8 mouse cellular contexts compared by ENCODE assay signal in the genomic region with DNA sequence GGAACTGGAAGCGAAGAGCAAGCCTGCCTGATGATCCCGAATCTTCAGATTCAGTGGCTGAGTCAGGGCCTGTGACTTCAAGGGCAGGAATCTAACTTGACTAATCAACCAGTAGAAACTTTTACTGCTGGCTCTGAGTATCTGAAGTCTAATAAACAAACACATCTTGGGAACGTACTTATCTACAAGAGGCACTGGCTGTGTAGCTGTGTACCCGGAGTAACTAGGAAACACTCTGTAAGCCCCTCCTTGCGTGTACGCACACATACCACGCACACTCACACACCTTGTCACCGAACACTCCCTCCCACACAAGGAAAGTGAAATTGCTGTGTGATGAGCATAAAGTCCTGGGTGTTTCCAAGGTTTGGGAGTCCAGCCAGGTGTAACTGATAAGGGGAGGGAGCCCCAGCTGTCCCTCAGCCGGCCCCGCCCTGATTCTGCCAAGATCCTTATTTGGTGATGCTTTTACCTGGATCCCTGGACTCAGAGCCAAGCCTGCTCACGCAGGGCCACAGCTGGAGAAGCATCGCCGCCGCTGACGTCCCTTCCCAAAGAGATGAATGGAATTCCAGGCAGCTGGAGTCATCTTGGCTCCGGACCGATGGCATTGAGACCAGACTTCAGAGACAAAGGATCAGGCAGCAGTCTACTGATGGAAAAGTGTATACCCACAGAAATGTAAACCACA. TPM values are rescaled to one million over a fixed set of nuclear protein-coding genes. Genes with fewer than 3 reads are reported as not detected.
DNase-seq lines count a peak whose midpoint lies in the region; ATAC-seq and TF ChIP-seq lines count a peak whose summit lies in the region.

No protein-coding gene starts in this region.

- H3K36me3 ChIP-seq in megakaryocyte, embryonic 14.5 days (replicated peaks; ENCODE audit: low read length): peaks cover 68% of the 10 kb centered on the region
- H3K36me3 ChIP-seq in intestine, embryonic 15.5 days: no peaks in the 10 kb centered on the region
- H3K36me3 ChIP-seq in stomach, embryonic 16.5 days (ENCODE audit: control insufficient read depth, insufficient read depth, low read length): no peaks in the 10 kb centered on the region

- H3K27me3 ChIP-seq in megakaryocyte, embryonic 14.5 days (replicated peaks): no peaks in the 10 kb centered on the region
- no peaks in the 10 kb centered on the region for H3K27me3 ChIP-seq in intestine, embryonic 15.5 days (replicated peaks)
- no peaks in the 10 kb centered on the region for H3K27me3 ChIP-seq in stomach, embryonic 16.5 days (ENCODE audit: control insufficient read depth, insufficient read depth, low read length)

- peak overlapping the region; percentile 95 for H3K4me3 ChIP-seq in megakaryocyte, embryonic 14.5 days (replicated peaks)
- peak overlapping the region; percentile 14; the same call in 1 of the 2 replicates for H3K4me3 ChIP-seq in cortical plate, adult 2 months (ENCODE audit: insufficient read depth, low read length)
- peak overlapping the region; percentile 9 for H3K4me3 ChIP-seq in intestine, embryonic 15.5 days (replicated peaks)
- peak overlapping the region; percentile 84 for H3K4me3 ChIP-seq in stomach, embryonic 16.5 days (replicated peaks; ENCODE audit: low read length)

- no peaks in the 10 kb centered on the region for H3K9me3 ChIP-seq in megakaryocyte, embryonic 14.5 days
- no peaks in the 10 kb centered on the region for H3K9me3 ChIP-seq in intestine, embryonic 15.5 days
- H3K9me3 ChIP-seq in stomach, embryonic 16.5 days (replicated peaks; ENCODE audit: control insufficient read depth, low read length): no peaks in the 10 kb centered on the region

- WGBS in intestine, embryonic 15.5 days: 21% methylated on average over 17 of the region's 17 CpGs
- 24% methylated on average over 17 of the region's 17 CpGs for WGBS in stomach, embryonic 16.5 days

- no peak for ATAC-seq in megakaryocyte, adult 5-6 weeks (ENCODE audit: poor library complexity, severe bottlenecking)
- ATAC-seq in intestine, embryonic 15.5 days: peak; percentile 9; the same call in 1 of the 2 replicates
- no peak; the same call in 1 of the 2 replicates for ATAC-seq in stomach, embryonic 16.5 days (ENCODE audit: insufficient read depth, low FRiP score)

- DNase-seq in gastrocnemius, postnatal 25 days: peak; percentile 48
- DNase-seq in lung, postnatal 14 days: peak; percentile 65
- DNase-seq in spleen, postnatal 14 days (ENCODE audit: low spot score in 2 of 2): no peak

- H3K4me1 ChIP-seq in megakaryocyte, embryonic 14.5 days: peaks cover 70% of the 10 kb centered on the region
- peaks cover 1% of the 10 kb centered on the region; the same call in 1 of the 2 replicates for H3K4me1 ChIP-seq in cortical plate, adult 2 months (ENCODE audit: control insufficient read depth, insufficient read depth, low read length)
- H3K4me1 ChIP-seq in intestine, embryonic 15.5 days (replicated peaks): peaks cover 8% of the 10 kb centered on the region
- peaks cover 23% of the 10 kb centered on the region for H3K4me1 ChIP-seq in stomach, embryonic 16.5 days (ENCODE audit: control insufficient read depth, insufficient read depth, low read length)

- H3K27ac ChIP-seq in cortical plate, adult 2 months (ENCODE audit: insufficient read depth, low read length): no peak overlapping the region
- H3K27ac ChIP-seq in intestine, embryonic 15.5 days: no peak overlapping the region
- peak overlapping the region; percentile 78 for H3K27ac ChIP-seq in stomach, embryonic 16.5 days (ENCODE audit: low read length)

- peak overlapping the region; percentile 91 for H3K4me2 ChIP-seq in intestine, embryonic 15.5 days (replicated peaks)
- peak overlapping the region; percentile 94 for H3K4me2 ChIP-seq in stomach, embryonic 16.5 days (ENCODE audit: low read depth, low read length)

- no peak for TF ChIP-seq CTCF in cortical plate, adult 2 months (IDR thresholded peaks at IDR 0.05; ENCODE audit: extremely low read depth, insufficient read depth, low read length)

- H3K9ac ChIP-seq in intestine, embryonic 15.5 days: no peak overlapping the region
- H3K9ac ChIP-seq in stomach, embryonic 16.5 days (ENCODE audit: low read length): peak overlapping the region; percentile 68

- no peak for TF ChIP-seq POLR2A in cortical plate, adult 2 months (IDR thresholded peaks at IDR 0.05; ENCODE audit: extremely low read depth, insufficient read depth, low read length)

RNA-seq across cellular contexts. Expression of a gene that starts 1.3 kb away (rescaled TPM):
- polyA plus RNA-seq in megakaryocyte, embryonic 14.5 days (2012; ENCODE audit: insufficient read depth, low replicate concordance): 258 and 405 TPM in 2 replicates
- 27.3 and 28.8 TPM in 2 replicates for total RNA-seq in megakaryocyte, adult 5-6 weeks (2015)
- 32.7 and 37.6 TPM in 2 replicates for total RNA-seq in megakaryocyte, adult 5-6 weeks (2017)
- 0.44 and 0.69 TPM in 2 replicates for polyA plus RNA-seq in cortical plate, adult 2 months (2012; rRNA removed)
- total RNA-seq in gastrocnemius, postnatal 25 days (2021): 10 to 100 TPM in 1 of 2 experiments, 1 to 10 TPM in 1; 6.4 to 11.3 TPM
- 21.6 and 23.6 TPM in 2 replicates for polyA plus RNA-seq in intestine, embryonic 15.5 days (2015; fragmentation: Nextera tagmentation; extraction: Ambion mirVana)
- polyA plus RNA-seq in stomach, embryonic 16.5 days (2015; fragmentation: Nextera tagmentation; extraction: Ambion mirVana): 79.3 and 88.6 TPM in 2 replicates

Comparison
In these comparisons a context has a peak if more than half of its experiments do, and no peak if none do; other contexts are left out.
1. H3K4me3 ChIP-seq: peak in every context shown above with its lines; median percentile 95 in megakaryocyte, embryonic 14.5 days; 84 in stomach, embryonic 16.5 days; 14 in cortical plate, adult 2 months; 9 in intestine, embryonic 15.5 days.
2. DNase-seq: peak in gastrocnemius, postnatal 25 days (single experiment) and lung, postnatal 14 days (single experiment); none in spleen, postnatal 14 days (0 of 2).
3. RNA of a gene that starts 1.3 kb away (polyA plus RNA-seq): 258 to 405 TPM in megakaryocyte, embryonic 14.5 days, 79.3 to 88.6 TPM in stomach, embryonic 16.5 days and 21.6 to 23.6 TPM in intestine, embryonic 15.5 days; 0.44 to 0.69 TPM in cortical plate, adult 2 months; every median in the first group is over 10 times any median in the second.